Mouse (Mus musculus): ENCODE data around the gene Hoxa13. TPM values are rescaled to one million over a fixed set of nuclear protein-coding genes. Genes with fewer than 3 reads are reported as not detected.

Hoxa13 gene
- polyA plus RNA-seq, 1 experiment: 0.77 TPM

- Histone ChIP-seq H3K4me3 (ENCODE audit: insufficient read depth, poor library complexity, severe bottlenecking) (no peak overlapping the region), H3K36me3 (ENCODE audit: control insufficient read depth, insufficient read depth) (no peaks in the 10 kb centered on the region), H3ac (ENCODE audit: control insufficient read depth, insufficient read length, low read depth) (no peak overlapping the region), H3K27me3 (ENCODE audit: control insufficient read depth, insufficient read depth, insufficient read length) (no peaks in the 10 kb centered on the region), H3K79me2 (ENCODE audit: control insufficient read depth, insufficient read depth) (no peaks in the 10 kb centered on the region), H3K79me3 (ENCODE audit: low read depth) (no peaks in the 10 kb centered on the region)
- TF ChIP-seq USF1 (IDR thresholded peaks at IDR 0.05; ENCODE audit: low read depth) (no peak), MYOG (IDR thresholded peaks at IDR 0.05; ENCODE audit: control insufficient read depth, extremely low read depth, insufficient read length) (no peak), MYOD1 (IDR thresholded peaks at IDR 0.05; ENCODE audit: control insufficient read depth, insufficient read length, low read depth) (no peak), CEBPB (IDR thresholded peaks at IDR 0.05; ENCODE audit: low read depth) (no peak), MAX (IDR thresholded peaks at IDR 0.05) (no peak), CTCF (IDR thresholded peaks at IDR 0.05; ENCODE audit: control insufficient read depth, insufficient read depth, insufficient read length) (no peak), FOSL1 (IDR thresholded peaks at IDR 0.05; ENCODE audit: insufficient read depth, low read length, poor library complexity, severe bottlenecking) (no peak)
Measured at GRCm38 (mm10) chr6:52267691-52268090, 7.0 kb upstream of the Hoxa13 start.

GRCm38 (mm10) chr6:52267221-52267620, 6.5 kb upstream of the Hoxa13 start:
- Histone ChIP-seq H3K36me3 (ENCODE audit: control insufficient read depth, insufficient read depth) (no peaks in the 10 kb centered on the region), H3K4me3 (ENCODE audit: insufficient read depth, poor library complexity, severe bottlenecking) (no peak overlapping the region), H3K79me2 (ENCODE audit: control insufficient read depth, insufficient read depth) (no peaks in the 10 kb centered on the region), H3K27me3 (ENCODE audit: control insufficient read depth, insufficient read depth, insufficient read length) (no peaks in the 10 kb centered on the region), H3ac (ENCODE audit: control insufficient read depth, insufficient read length, low read depth) (no peak overlapping the region), H3K79me3 (ENCODE audit: low read depth) (no peaks in the 10 kb centered on the region)
- TF ChIP-seq MYOG (IDR thresholded peaks at IDR 0.05; ENCODE audit: control insufficient read depth, extremely low read depth, insufficient read length) (no peak), USF1 (IDR thresholded peaks at IDR 0.05; ENCODE audit: low read depth) (no peak), CEBPB (IDR thresholded peaks at IDR 0.05; ENCODE audit: low read depth) (no peak)

- no peak overlapping the region for H3ac ChIP-seq (ENCODE audit: control insufficient read depth, insufficient read length, low read depth)
- TF ChIP-seq MYOD1 (IDR thresholded peaks at IDR 0.05; ENCODE audit: control insufficient read depth, insufficient read length, low read depth) (no peak), FOSL1 (IDR thresholded peaks at IDR 0.05; ENCODE audit: insufficient read depth, low read length, poor library complexity, severe bottlenecking) (no peak), USF1 (IDR thresholded peaks at IDR 0.05; ENCODE audit: low read depth) (no peak)
- no peaks in the 10 kb centered on the region for H3K36me3 ChIP-seq (ENCODE audit: control insufficient read depth, insufficient read depth)
- H3K79me2 ChIP-seq (ENCODE audit: control insufficient read depth, insufficient read depth): no peaks in the 10 kb centered on the region
- H3K4me3 ChIP-seq (ENCODE audit: insufficient read depth, poor library complexity, severe bottlenecking): no peak overlapping the region
- no peaks in the 10 kb centered on the region for H3K27me3 ChIP-seq (ENCODE audit: control insufficient read depth, insufficient read depth, insufficient read length)
- H3K79me3 ChIP-seq (ENCODE audit: low read depth): no peaks in the 10 kb centered on the region
Measured at GRCm38 (mm10) chr6:52266666-52266985, 5.9 kb upstream of the Hoxa13 start.

DNA sequence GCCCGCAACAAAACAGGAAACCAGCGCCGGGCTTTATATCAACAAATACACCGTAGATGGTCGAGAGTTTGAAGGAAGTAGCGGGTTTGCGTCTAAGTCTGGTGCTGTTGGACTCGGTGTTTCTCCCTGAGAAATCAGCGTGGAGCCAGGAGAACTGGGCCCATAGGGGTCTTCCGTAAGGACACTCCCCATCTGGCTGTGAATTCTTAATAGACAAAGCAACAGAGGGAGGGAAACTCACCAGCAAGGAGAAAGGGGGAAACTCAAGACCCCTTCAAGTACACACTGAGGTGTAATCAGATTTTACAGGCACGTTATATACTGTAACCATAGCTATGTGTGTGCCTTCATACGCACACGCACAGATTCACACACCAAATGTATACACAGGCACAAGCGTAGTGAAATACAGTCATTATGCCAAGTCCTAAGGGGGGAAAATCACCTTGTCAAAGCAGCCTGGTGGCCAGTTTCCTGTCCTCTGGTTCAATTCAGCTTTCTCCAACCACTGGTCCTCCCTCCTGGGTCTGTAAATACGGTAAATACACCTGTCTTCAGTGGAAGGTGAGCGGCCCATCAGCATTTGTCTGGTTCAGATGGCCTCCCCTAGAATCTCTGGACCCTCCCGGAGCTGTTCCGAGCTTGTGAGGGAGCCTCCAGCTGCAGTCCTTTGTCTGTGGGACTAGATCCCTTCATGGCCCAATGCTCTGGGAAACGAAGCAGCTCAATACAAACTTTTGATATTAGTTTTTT, 5.4 kb upstream of the Hoxa13 start:
- Histone ChIP-seq H3K79me3 (ENCODE audit: low read depth) (no peaks in the 10 kb centered on the region), H3ac (ENCODE audit: control insufficient read depth, insufficient read length, low read depth) (no peak overlapping the region), H3K36me3 (ENCODE audit: control insufficient read depth, insufficient read depth) (no peaks in the 10 kb centered on the region), H3K27me3 (ENCODE audit: control insufficient read depth, insufficient read depth, insufficient read length) (no peaks in the 10 kb centered on the region), H3K79me2 (ENCODE audit: control insufficient read depth, insufficient read depth) (no peaks in the 10 kb centered on the region), H3K4me3 (ENCODE audit: insufficient read depth, poor library complexity, severe bottlenecking) (no peak overlapping the region)
- TF ChIP-seq FOSL1 (IDR thresholded peaks at IDR 0.05; ENCODE audit: insufficient read depth, low read length, poor library complexity, severe bottlenecking): no peak
- no peak for TF ChIP-seq MYOD1 (IDR thresholded peaks at IDR 0.05; ENCODE audit: control insufficient read depth, insufficient read length, low read depth)
- no peak for TF ChIP-seq CEBPB (IDR thresholded peaks at IDR 0.05; ENCODE audit: low read depth)
- no peak for TF ChIP-seq CTCF (IDR thresholded peaks at IDR 0.05; ENCODE audit: control insufficient read depth, insufficient read depth, insufficient read length)
- TF ChIP-seq MYOG (IDR thresholded peaks at IDR 0.05; ENCODE audit: control insufficient read depth, extremely low read depth, insufficient read length): no peak
- no peak for TF ChIP-seq MAX (IDR thresholded peaks at IDR 0.05)
- no peak for TF ChIP-seq USF1 (IDR thresholded peaks at IDR 0.05; ENCODE audit: low read depth)

DNA sequence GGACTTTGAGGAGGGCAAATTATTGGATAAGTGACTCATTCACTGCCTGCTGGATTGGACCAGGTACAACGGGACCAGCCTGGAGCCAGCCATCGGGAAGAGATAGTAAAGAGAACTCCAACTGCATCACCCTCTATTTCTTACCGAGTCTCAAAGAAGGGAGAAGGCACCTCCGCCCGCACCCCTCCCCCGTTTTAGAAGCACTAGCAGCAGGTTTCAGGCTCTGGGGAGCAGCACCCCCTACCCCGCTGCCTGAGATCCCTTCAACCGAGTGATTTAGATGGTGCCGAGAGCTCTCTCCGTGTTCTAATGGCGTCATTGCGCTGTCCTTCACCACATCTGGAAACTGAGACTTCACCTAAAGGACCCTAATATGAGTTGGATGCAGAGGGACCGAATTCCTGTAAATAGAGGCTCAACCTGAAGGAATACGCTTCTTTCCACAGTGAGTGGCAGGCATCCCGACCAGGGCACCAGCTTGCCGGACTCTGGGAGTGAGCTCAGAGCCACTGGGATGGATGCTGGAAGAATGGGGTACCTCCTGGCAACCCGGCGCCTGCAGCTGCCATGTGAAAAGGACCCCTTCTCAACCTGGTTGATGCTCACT, 4.7 kb upstream of the Hoxa13 start:
- Histone ChIP-seq H3K79me3 (ENCODE audit: low read depth) (no peaks in the 10 kb centered on the region), H3K79me2 (ENCODE audit: control insufficient read depth, insufficient read depth) (no peaks in the 10 kb centered on the region), H3K36me3 (ENCODE audit: control insufficient read depth, insufficient read depth) (no peaks in the 10 kb centered on the region), H3K27me3 (ENCODE audit: control insufficient read depth, insufficient read depth, insufficient read length) (no peaks in the 10 kb centered on the region), H3K4me3 (ENCODE audit: insufficient read depth, poor library complexity, severe bottlenecking) (no peak overlapping the region), H3ac (ENCODE audit: control insufficient read depth, insufficient read length, low read depth) (no peak overlapping the region)
- TF ChIP-seq MAX (IDR thresholded peaks at IDR 0.05): no peak
- TF ChIP-seq MYOD1 (IDR thresholded peaks at IDR 0.05; ENCODE audit: control insufficient read depth, insufficient read length, low read depth): no peak
- no peak for TF ChIP-seq FOSL1 (IDR thresholded peaks at IDR 0.05; ENCODE audit: insufficient read depth, low read length, poor library complexity, severe bottlenecking)
- TF ChIP-seq CTCF (IDR thresholded peaks at IDR 0.05; ENCODE audit: control insufficient read depth, insufficient read depth, insufficient read length): no peak
- no peak for TF ChIP-seq MYOG (IDR thresholded peaks at IDR 0.05; ENCODE audit: control insufficient read depth, extremely low read depth, insufficient read length)
- no peak for TF ChIP-seq CEBPB (IDR thresholded peaks at IDR 0.05; ENCODE audit: low read depth)
- no peak for TF ChIP-seq USF1 (IDR thresholded peaks at IDR 0.05; ENCODE audit: low read depth)
